Mouse (Mus musculus) gastrocnemius, postnatal 4 days (tissue): ENCODE measurements at regions not wholly inside any gene's neighbourhood (a gene's known extent, or its start where the extent isn't known, plus 50 kb on each side); places are given as distances from the start of the nearest gene placed in this dataset.

ENCODE experiments used
- DNase-seq, 2 experiments: peaks; one replicate each; pipeline ENCODE4 v3.0.0; 2021 to 2022; ENCODE audit warnings: low spot score in 2 of 2, mixed read lengths in 2 of 2

- no peak for DNase-seq
Observed at GRCm38 (mm10) chr16:27507212-27507611, 118.5 kb downstream of the Ccdc50 start.

GRCm38 (mm10) chr16:27523527-27524121, 135.0 kb downstream of the Ccdc50 start:
- peak in 1 of 2 experiments; percentile 11 for DNase-seq

DNA sequence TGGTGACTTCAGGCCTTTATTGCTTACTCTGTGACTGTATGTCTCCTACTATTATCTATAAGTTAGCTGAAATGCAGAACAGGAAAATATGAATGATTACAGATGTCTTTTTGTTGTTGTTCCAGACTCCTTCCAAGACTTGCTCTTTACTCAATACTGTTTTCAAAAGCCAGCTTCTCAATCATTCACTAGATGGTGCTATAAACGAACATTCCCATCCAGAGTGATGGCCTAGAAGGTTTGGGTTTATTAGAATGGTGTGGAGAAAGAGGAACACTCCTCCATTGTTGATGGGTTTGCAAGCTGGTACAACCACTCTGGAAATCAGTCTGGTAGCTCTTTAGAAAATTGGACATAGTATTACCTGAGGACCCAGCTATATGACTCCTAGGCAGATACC, 138.0 kb downstream of the Ccdc50 start:
- no peak for DNase-seq

- no peak for DNase-seq
Observed at GRCm38 (mm10) chr16:27530634-27531033, 142.0 kb downstream of the Ccdc50 start.
